Mouse (Mus musculus) heart, embryonic 15.5 days (tissue): ENCODE results near the gene Ccnd3. TPM values are rescaled to one million over a fixed set of nuclear protein-coding genes. Genes with fewer than 3 reads are reported as not detected.
"Not testable (repeated sequence)": the region's sequence is repeated elsewhere in the genome, so short reads cannot be mapped to it uniquely, and the experiment has no call there.

Experiments
- ATAC-seq: fragments of 200-750 bp; cut with Nextera tagmentation; replicated peaks from 2 replicates; pipeline ENCODE4 v1.8.0; 2017; ENCODE audit warnings: low read depth, moderate TSS enrichment; ENCODE audit not compliant: insufficient number of reproducible peaks, insufficient read depth, low FRiP score
- H3K27ac ChIP-seq: fragments of 300-500 bp; sonication (generic); 2 replicates; pipeline ENCODE4 v1.5.1; 2015; ENCODE audit warnings: mild to moderate bottlenecking, inconsistent platforms
- H3K27me3 ChIP-seq: fragments of 300-500 bp; sonication (generic); 2 replicates; pipeline ENCODE4 v1.6.1; 2015; ENCODE audit warnings: inconsistent platforms
- H3K36me3 ChIP-seq: fragments of 300-500 bp; sonication (generic); 2 replicates; pipeline ENCODE4 v1.6.1; 2015; ENCODE audit warnings: mild to moderate bottlenecking, inconsistent platforms
- H3K4me1 ChIP-seq: fragments of 300-500 bp; sonication (generic); replicated peaks from 2 replicates; pipeline ENCODE4 v1.6.1; 2015; ENCODE audit warnings: inconsistent platforms
- H3K4me2 ChIP-seq: fragments of 300-500 bp; sonication (generic); 2 replicates; pipeline ENCODE4 v1.6.1; 2015; ENCODE audit warnings: inconsistent platforms, mild to moderate bottlenecking, moderate library complexity
- H3K4me3 ChIP-seq: fragments of 300-500 bp; sonication (generic); 2 replicates; pipeline ENCODE4 v1.5.1; 2015; ENCODE audit warnings: mild to moderate bottlenecking, inconsistent platforms
- H3K9ac ChIP-seq: fragments of 300-500 bp; sonication (generic); 2 replicates; pipeline ENCODE4 v1.6.1; 2015; ENCODE audit warnings: mild to moderate bottlenecking, inconsistent platforms
- H3K9me3 ChIP-seq: fragments of 300-500 bp; sonication (generic); replicated peaks from 2 replicates; pipeline ENCODE4 v1.6.1; 2016; ENCODE audit warnings: inconsistent platforms
- WGBS: fragments of 180-500 bp; shearing (Covaris S2); methylation state at CpG from one replicate; pipeline ENCODE4 v1.1.7; 2015; ENCODE audit warnings: mixed read lengths; 5-methylcytosine and 5-hydroxymethylcytosine counted together
- polyA plus RNA-seq: library from polyadenylated mRNA; unstranded; fragments of >200 nt; fragmentation: Nextera tagmentation; extraction: Ambion mirVana; gene quantifications from 2 replicates; pipeline ENCODE4 v1.2.1, GENCODE M21; 2015

The Ccnd3 gene
- polyA plus RNA-seq, 1 experiment from 2014 or later, result 369 TPM

GRCm38 (mm10) chr17:47482401-47482800 is 22.4 kb upstream of the Ccnd3 start:
- no peaks in the 10 kb centered on the region for H3K36me3 ChIP-seq
- H3K4me3 ChIP-seq, result no peak overlapping the region
- H3K27me3 ChIP-seq, result no peaks in the 10 kb centered on the region
- H3K27ac ChIP-seq, result no peak overlapping the region
- H3K9ac ChIP-seq, result no peak overlapping the region
- 50% methylated on average over 2 of the region's 2 CpGs for WGBS
- no peaks in the 10 kb centered on the region for H3K9me3 ChIP-seq
- H3K4me1 ChIP-seq, result peaks cover 29% of the 10 kb centered on the region
- H3K4me2 ChIP-seq, result no peak overlapping the region
- ATAC-seq, result no peak

- no peaks in the 10 kb centered on the region for H3K9me3 ChIP-seq
- no peak overlapping the region for H3K4me2 ChIP-seq
- no peak overlapping the region for H3K9ac ChIP-seq
- peaks cover 29% of the 10 kb centered on the region for H3K4me1 ChIP-seq
- no peak overlapping the region for H3K4me3 ChIP-seq
- WGBS, result 41% methylated on average over 1 of the region's 1 CpGs
- peak overlapping the region; percentile 10; the same call in 1 of the 2 replicates for H3K27ac ChIP-seq
- no peaks in the 10 kb centered on the region for H3K27me3 ChIP-seq
- H3K36me3 ChIP-seq, result peaks cover 12% of the 10 kb centered on the region; the same call in 1 of the 2 replicates
- 0 out of 2 replicates have a peak, but pooled peaks have one; percentile 41 for ATAC-seq
Measured at GRCm38 (mm10) chr17:47484241-47484921, 20.5 kb upstream of the Ccnd3 start.

DNA sequence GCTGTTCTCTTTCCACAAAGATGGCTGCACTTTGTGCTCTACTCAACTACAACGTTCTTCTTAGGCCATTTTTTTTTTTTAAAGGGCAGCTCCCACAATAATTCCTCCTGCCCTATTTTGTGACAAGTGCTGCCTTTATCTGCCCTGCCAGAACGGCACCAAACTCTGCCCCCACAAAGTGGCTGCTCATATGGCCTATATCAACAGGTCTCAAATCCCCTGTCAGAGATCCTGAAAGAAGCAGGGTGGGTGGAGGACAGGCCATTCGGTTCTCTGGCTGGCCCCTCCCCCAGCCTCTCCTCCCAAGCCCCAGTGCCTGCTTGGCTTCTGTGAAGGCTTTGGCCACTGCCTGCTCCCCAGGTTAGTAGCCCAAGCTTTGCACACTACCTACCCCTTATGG is 19.9 kb upstream of the Ccnd3 start:
- WGBS, result 4% methylated on average over 3 of the region's 3 CpGs
- Histone ChIP-seq H3K9me3 (no peaks in the 10 kb centered on the region), H3K4me3 (no peak overlapping the region), H3K36me3 (peaks cover 18% of the 10 kb centered on the region), H3K9ac (no peak overlapping the region), H3K27me3 (no peaks in the 10 kb centered on the region), H3K27ac (peak overlapping the region; percentile 10; the same call in 1 of the 2 replicates), H3K4me1 (peaks cover 26% of the 10 kb centered on the region), H3K4me2 (no peak overlapping the region)
- no peak for ATAC-seq

DNA sequence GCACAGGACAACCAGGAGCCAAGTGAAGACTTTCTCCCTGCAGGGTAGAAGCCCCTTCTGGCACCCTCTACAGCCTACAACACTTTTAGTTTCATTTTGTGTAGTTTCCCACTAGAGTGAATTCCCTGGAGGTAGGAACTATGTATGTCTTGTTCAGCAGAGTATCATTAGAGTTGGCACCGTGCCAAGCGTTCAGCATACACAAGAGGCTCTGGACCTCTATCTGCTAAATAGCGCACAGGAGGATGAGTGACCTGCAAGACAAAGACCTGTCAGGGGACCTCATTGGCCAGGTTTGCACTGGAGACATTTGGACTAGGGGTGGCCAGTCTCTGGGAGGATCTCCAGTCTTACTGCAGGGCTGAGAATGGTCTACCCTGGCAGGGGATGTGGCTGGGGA is 19.1 kb upstream of the Ccnd3 start:
- no peak for ATAC-seq
- H3K4me1 ChIP-seq, result peaks cover 22% of the 10 kb centered on the region
- H3K4me3 ChIP-seq, result no peak overlapping the region
- no peaks in the 10 kb centered on the region for H3K9me3 ChIP-seq
- peaks cover 26% of the 10 kb centered on the region for H3K36me3 ChIP-seq
- H3K4me2 ChIP-seq, result no peak overlapping the region
- H3K27me3 ChIP-seq, result no peaks in the 10 kb centered on the region
- H3K9ac ChIP-seq, result no peak overlapping the region
- 46% methylated on average over 3 of the region's 3 CpGs for WGBS
- no peak overlapping the region for H3K27ac ChIP-seq

- Histone ChIP-seq H3K36me3 (peaks cover 75% of the 10 kb centered on the region), H3K9me3 (no peaks in the 10 kb centered on the region), H3K4me3 (no peak overlapping the region), H3K27me3 (no peaks in the 10 kb centered on the region), H3K27ac (no peak overlapping the region), H3K4me2 (no peak overlapping the region), H3K9ac (no peak overlapping the region), H3K4me1 (peaks cover 4% of the 10 kb centered on the region)
- WGBS, result 75% methylated on average over 9 of the region's 9 CpGs
- ATAC-seq, result no peak
Measured at GRCm38 (mm10) chr17:47490791-47491190, 14.1 kb upstream of the Ccnd3 start.

- no peaks in the 10 kb centered on the region for H3K4me1 ChIP-seq
- WGBS, result 71% methylated on average over 6 of the region's 6 CpGs
- H3K4me3 ChIP-seq, result no peak overlapping the region
- no peaks in the 10 kb centered on the region for H3K27me3 ChIP-seq
- no peaks in the 10 kb centered on the region for H3K9me3 ChIP-seq
- no peak overlapping the region for H3K4me2 ChIP-seq
- H3K9ac ChIP-seq, result no peak overlapping the region
- H3K27ac ChIP-seq, result no peak overlapping the region
- no peak for ATAC-seq
- peaks cover 92% of the 10 kb centered on the region for H3K36me3 ChIP-seq
Measured at GRCm38 (mm10) chr17:47492731-47493130, 12.1 kb upstream of the Ccnd3 start.

DNA sequence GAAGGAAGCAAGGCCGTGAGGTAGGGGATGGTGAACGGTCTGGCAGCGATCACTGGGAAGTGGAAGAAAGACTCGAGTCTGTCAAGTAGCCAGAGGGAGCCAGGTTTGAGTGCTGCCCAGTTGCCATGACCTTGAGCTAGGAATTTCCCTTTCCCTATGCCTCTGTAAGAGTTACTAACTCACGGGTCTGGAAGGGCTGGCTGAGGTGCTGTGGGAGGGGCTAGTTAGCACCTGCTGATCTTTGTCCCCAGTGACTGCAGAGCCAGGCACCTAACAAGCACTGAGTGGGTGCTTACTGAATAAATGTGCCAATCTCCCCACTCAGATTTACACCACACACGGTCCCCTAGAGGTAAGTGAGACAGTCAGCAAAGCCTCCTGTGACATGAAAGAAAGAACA is 11.2 kb upstream of the Ccnd3 start:
- no peak overlapping the region for H3K4me3 ChIP-seq
- no peak overlapping the region for H3K9ac ChIP-seq
- H3K36me3 ChIP-seq, result peaks cover 94% of the 10 kb centered on the region
- no peaks in the 10 kb centered on the region for H3K27me3 ChIP-seq
- no peaks in the 10 kb centered on the region for H3K9me3 ChIP-seq
- H3K27ac ChIP-seq, result no peak overlapping the region
- H3K4me2 ChIP-seq, result no peak overlapping the region
- 74% methylated on average over 6 of the region's 6 CpGs for WGBS
- no peaks in the 10 kb centered on the region for H3K4me1 ChIP-seq
- no peak for ATAC-seq

- no peaks in the 10 kb centered on the region for H3K4me1 ChIP-seq
- no peak overlapping the region for H3K9ac ChIP-seq
- 77% methylated on average over 11 of the region's 11 CpGs for WGBS
- no peak overlapping the region for H3K4me2 ChIP-seq
- H3K27ac ChIP-seq, result no peak overlapping the region
- no peak for ATAC-seq
- H3K9me3 ChIP-seq, result no peaks in the 10 kb centered on the region
- H3K36me3 ChIP-seq, result peaks cover 94% of the 10 kb centered on the region
- no peak overlapping the region for H3K4me3 ChIP-seq
- H3K27me3 ChIP-seq, result no peaks in the 10 kb centered on the region
Measured at GRCm38 (mm10) chr17:47494132-47494531, 10.7 kb upstream of the Ccnd3 start.

GRCm38 (mm10) chr17:47501531-47501930 is 3.3 kb upstream of the Ccnd3 start:
- no peaks in the 10 kb centered on the region for H3K27me3 ChIP-seq
- H3K4me2 ChIP-seq, result peak overlapping the region; percentile 85
- 3% methylated on average over 11 of the region's 11 CpGs for WGBS
- peak overlapping the region; percentile 85; the same call in 1 of the 2 replicates for H3K27ac ChIP-seq
- no peaks in the 10 kb centered on the region for H3K9me3 ChIP-seq
- peaks cover 32% of the 10 kb centered on the region for H3K4me1 ChIP-seq
- peak overlapping the region; percentile 75 for H3K4me3 ChIP-seq
- H3K36me3 ChIP-seq, result peaks cover 30% of the 10 kb centered on the region
- ATAC-seq, result no peak
- peak overlapping the region; percentile 84 for H3K9ac ChIP-seq

DNA sequence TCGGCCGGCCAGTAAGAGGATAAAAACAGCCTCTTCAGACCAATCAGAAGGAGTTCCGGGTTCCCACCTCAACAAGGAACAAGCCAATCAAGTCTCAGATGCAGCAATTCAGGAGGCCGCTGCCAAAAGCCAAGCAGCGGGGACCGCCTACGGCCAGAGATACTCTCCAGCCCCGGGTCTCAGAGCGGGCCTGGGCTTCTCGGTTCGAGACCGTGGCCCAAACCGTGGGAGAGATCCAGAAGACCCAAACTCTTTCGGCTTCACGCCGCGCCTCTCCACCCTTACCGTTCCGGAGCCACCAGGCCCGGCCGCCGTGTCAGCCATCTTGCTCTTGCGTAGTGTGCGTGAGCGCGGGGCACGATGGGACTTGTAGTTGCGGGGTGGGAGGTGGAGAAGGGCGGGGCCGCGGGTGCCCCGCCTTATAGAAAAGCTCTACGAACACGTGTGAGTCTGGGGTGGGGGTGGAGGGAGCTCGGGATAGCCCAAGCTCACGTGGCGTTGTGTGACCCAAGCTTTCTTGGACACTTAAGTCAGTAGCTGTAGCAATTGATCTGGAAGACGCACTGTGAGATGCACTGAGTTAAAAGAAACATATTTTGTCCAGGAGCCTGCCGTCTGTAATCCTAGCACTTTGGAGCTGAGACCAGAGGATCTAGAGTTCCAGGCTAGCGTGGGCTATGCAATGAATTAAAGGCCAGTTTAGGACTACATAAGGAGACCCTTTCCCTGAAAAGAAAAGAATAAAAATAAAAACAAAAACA is 2.7 kb upstream of the Ccnd3 start, which contains the start of gene Taf8:
TSS of gene Taf8 (minus strand) at position 347 of the 761 bp plus-strand sequence.
- 2% methylated on average over 40 of the region's 40 CpGs for WGBS
- H3K27ac ChIP-seq, result peak within 1 kb of the TSS; percentile 85
- H3K27me3 ChIP-seq, result no peaks in the 10 kb centered on the region
- H3K9ac ChIP-seq, result peak within 1 kb of the TSS; percentile 84
- H3K36me3 ChIP-seq, result peaks cover 25% of the 10 kb centered on the region
- peak; percentile 92 for ATAC-seq
- peak within 1 kb of the TSS; percentile 85 for H3K4me2 ChIP-seq
- H3K4me3 ChIP-seq, result peak within 1 kb of the TSS; percentile 75
- peaks cover 32% of the 10 kb centered on the region for H3K4me1 ChIP-seq
- H3K9me3 ChIP-seq, result no peaks in the 10 kb centered on the region

DNA sequence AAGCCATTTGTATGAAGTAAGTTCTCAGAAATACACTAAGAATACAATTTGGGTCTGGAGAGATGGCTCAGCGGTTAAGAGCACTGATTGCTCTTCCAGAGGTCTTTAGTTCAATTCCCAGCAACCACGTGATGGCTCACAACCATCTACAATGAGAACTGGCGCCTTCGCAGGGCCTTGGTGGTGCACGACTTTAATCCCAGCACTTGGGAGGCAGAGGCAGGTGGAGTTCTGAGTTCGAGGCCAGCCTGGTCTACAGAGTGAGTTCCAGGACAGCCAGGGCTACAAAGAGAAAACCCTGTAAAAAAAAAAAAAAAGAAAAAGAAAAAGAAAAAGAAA is 2.2 kb upstream of the Ccnd3 start:
- Histone ChIP-seq H3K4me1 (peaks cover 38% of the 10 kb centered on the region), H3K27ac (peak overlapping the region; percentile 85; the same call in 1 of the 2 replicates), H3K4me2 (peak overlapping the region; percentile 85), H3K36me3 (peaks cover 21% of the 10 kb centered on the region)
- not testable (repeated sequence) for H3K9ac ChIP-seq, ATAC-seq, H3K9me3 ChIP-seq, H3K4me3 ChIP-seq, H3K27me3 ChIP-seq
- 79% methylated on average over 6 of the region's 6 CpGs for WGBS
